Mouse (Mus musculus) G1E-ER4 (cell line): ENCODE results near the gene Rfx6. TPM values are rescaled to one million over a fixed set of nuclear protein-coding genes. Genes with fewer than 3 reads are reported as not detected.

Experiments used
- GATA1 ChIP-seq: IDR thresholded peaks from one replicate; pipeline ENCODE4 v1.8.0; 2012; ENCODE audit warnings: low read length, inconsistent platforms
- polyA plus RNA-seq: library from polyadenylated mRNA; stranded (reverse); fragments of >175 nt; gene quantifications from 2 replicates; pipeline ENCODE4 v1.2.3, GENCODE M21; 2012

The Rfx6 gene
- not detected in 2 replicates for polyA plus RNA-seq

- TF ChIP-seq GATA1, result no peak
Observed at GRCm38 (mm10) chr10:51677548-51678250, at the start of gene Rfx6. Gene Rfx6 (plus strand): TSS chr10:51677756.

DNA sequence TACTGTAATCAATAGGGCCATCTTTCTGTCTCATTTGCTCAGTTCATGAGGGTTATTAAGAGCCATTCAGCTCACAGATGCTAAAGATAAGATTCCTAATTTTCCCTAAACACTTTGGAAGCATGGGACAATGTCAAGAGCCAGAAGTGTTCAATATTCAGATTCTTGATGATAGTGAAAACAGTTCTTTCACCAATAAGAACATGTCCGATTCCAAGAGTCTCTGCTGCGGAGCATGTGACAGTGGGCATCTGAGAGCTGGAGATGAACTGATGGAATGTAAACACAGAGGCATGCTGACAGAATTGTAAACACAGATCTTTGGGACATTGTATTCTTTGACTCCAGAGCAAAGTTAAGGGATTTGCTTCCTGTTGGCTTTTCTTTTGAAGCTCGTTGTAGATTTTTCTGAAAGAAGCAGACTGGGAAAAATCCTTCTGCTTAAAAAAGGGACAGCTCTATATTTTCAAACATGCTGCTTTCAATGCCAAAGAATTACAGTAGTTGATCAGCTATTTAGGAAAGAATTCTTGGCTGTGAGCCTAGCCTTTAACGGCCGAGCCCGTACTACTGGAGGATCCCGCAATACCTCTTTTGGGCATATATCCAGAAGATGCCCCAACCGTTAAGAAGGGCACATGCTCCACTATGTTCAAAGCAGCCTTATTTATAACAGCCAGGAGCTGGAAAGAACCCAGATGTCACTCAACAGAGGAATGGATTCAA is 46.0 kb upstream of the Rfx6 start, which contains the start of gene Gprc6a:
Gene Gprc6a (minus strand): TSS at position 51 of the 726 bp plus-strand sequence.
- TF ChIP-seq GATA1, result no peak

DNA sequence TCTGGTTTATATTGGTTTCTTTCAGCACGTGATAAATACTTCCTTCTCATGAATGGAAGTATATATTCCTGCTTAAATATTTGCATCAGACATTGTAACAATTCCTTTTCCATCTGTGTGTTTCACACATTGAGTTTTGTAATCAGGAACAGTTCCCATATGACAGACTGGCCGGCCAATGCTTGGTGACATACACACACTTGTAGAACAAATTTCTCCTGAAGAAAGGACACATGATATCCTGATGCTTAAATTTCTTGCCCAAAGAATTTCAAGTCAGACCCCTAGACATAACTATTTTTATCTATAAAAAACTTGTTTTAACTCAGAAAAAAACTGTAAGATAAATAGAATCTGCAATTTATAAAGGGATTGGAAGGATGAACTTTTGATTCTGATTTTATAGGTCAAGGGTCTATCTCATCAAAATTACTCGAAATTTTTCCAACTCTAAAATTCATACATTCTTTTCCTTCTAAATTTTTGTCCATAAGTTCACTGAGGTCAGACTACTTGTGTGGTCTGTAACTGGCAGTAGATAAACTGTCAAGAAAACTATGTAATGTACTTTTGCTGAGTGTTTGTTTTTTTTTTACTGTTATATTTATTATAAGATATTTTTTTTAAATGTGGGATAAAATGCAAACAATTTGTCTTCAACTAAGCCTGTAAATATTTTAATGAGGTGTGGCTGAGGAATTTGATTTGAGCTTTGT is 27.9 kb upstream of the Rfx6 start:
- TF ChIP-seq GATA1, result no peak

DNA sequence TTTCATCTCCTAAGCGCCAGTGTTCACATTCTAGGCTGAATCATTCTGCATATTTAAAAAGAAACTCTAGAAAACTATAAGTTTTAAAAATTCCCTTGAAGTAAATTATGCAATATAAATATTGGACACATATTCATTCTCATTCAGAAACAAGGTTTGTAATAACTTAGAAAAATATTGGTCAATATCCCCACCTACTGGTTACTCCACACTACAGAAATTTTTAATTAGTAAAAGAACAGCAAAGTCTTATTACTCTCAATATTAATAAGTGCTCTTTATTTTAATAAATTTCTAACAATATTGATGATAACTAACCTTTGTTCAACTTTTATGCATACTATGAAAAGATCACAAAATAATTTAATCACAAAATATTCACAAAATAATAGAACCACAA is 20.2 kb upstream of the Rfx6 start:
- TF ChIP-seq GATA1, result no peak

- TF ChIP-seq GATA1, result no peak
Observed at GRCm38 (mm10) chr10:51669334-51669733, 8.2 kb upstream of the Rfx6 start.

DNA sequence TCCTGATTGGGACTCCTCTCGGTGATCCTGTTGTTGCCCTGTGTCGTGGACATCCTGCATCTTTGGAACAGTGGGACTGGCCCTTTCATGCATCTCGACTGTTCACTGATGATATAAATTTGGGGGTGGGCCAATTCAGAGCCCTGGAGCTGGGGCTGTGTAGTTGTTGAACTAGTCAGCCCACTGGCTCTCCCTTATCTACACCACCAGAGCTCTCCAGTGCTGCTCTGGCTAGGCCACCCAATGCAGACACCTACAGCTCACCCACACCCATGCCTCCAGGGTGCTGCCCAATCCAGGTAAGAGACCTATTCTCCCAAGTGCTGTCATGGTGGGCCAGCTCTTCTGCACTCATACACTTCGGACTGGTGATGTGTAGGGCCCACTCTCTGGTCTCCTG is 6.0 kb upstream of the Rfx6 start:
- no peak for TF ChIP-seq GATA1

DNA sequence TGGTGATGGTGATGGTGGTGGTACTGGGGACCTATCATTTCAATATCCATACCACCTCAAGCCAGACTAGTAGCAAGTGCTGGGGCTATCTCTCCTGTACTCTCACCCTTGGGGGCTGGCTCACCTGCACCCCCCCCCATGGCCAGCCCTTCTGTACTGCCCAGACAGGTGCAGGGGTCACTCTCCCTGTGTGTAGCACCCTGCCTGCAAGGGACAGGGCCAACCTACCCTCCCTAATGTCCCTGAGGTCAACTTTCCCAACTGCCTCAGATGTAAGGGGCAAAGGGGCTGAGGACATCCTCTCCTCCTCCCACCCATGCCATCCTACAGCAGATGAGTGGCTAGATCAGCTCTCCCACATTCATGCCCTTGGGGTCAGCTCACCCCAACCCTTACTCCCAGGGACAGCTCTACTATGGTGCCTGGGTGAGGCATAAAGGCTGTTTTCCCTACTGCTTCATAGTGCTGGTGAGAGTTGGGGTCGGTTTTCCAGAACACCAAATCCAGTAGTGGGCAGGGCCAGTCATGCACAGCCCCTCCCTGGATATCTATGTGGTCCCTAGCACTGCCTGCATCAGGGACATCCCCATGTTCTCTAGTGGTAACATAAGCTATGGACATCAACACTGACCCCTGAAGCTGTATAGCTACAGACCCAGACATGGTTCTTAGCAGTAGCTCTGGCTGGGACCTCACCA is 5.3 kb upstream of the Rfx6 start:
- TF ChIP-seq GATA1, result no peak

DNA sequence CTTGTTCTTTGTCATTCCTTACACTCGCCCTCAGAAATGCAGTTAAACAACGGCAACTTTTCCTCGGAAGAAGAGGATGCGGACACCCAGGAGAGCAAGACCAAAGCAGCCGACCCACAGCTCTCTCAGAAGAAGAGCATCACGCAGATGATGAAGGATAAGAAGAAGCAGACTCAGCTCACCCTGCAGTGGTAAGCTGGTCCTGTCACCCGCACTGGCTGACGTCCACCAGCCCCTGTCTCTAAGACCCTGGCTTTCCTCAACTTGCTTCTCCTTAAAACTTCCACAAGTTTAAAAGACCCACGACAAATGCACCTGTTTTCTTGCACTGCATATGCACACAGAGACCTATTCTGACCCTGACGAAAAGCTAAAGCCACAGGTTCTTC is 689 bp downstream of the Rfx6 start:
- TF ChIP-seq GATA1, result no peak

- TF ChIP-seq GATA1, result no peak
Observed at GRCm38 (mm10) chr10:51720904-51721303, 43.3 kb downstream of the Rfx6 start.

- no peak for TF ChIP-seq GATA1
Observed at GRCm38 (mm10) chr10:51761436-51761835, 83.9 kb downstream of the Rfx6 start.

- TF ChIP-seq GATA1, result no peak
Observed at GRCm38 (mm10) chr10:51763241-51763640, 85.7 kb downstream of the Rfx6 start.

DNA sequence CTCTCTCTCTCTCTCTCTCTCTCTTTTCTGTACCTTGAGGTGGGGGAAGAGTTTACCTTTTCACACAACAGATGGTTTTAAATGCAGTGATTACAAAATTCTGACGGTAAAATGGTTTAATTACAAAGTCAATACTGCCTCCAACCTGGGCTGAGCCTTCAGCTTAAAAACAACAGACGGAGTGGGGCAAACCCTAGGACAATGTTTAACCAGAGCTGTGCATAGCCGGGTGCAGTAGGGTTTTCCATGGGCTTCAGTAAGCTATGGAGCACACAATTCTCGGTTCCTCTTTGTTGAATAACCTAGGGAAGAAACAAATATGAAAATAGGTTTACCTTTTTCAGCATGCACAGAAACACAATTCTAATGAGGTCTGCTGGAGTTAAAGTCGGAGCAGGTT is 90.9 kb downstream of the Rfx6 start:
- TF ChIP-seq GATA1, result no peak

GRCm38 (mm10) chr10:51769252-51769651 is 91.7 kb downstream of the Rfx6 start:
- no peak for TF ChIP-seq GATA1

- no peak for TF ChIP-seq GATA1
Observed at GRCm38 (mm10) chr10:51779648-51780047, 102.1 kb downstream of the Rfx6 start.

Other genes starting within 250 kb of the Rfx6 start
- gene Gm49339, start 197.1 kb upstream of the Rfx6 start, polyA plus RNA-seq, result not detected in 2 replicates
- gene Lilr4b, start 197.1 kb upstream of the Rfx6 start, polyA plus RNA-seq, result 0.08 TPM in 1 of 2 replicates, not detected in the other
- not detected in 2 replicates for gene Lilrb4a, start 186.8 kb upstream of the Rfx6 start, polyA plus RNA-seq
- gene Fam162b, start 87.2 kb upstream of the Rfx6 start, polyA plus RNA-seq, result not detected in 2 replicates
- not detected in 2 replicates for gene Gprc6a, start 46.3 kb upstream of the Rfx6 start, polyA plus RNA-seq